Mouse (Mus musculus) heart, postnatal 25 days (tissue): ENCODE results near the gene Acat3. TPM values are rescaled to one million over a fixed set of nuclear protein-coding genes. Genes with fewer than 3 reads are reported as not detected.
A peak's percentile ranks its signal among the peaks of the same experiment; 100 is the strongest.

Experiments used
- DNase-seq: peaks from one replicate; pipeline ENCODE4 v3.0.0; 2022; ENCODE audit warnings: low spot score
- intact Hi-C: fragments of 180-260 bp; cut with DNase I; formaldehyde crosslinking; loops from one replicate; pipeline ENCODE4 v1.15.1; 2025
- total RNA-seq, 2 experiments: library from RNA; stranded (reverse); gene quantifications; 2 replicates each; pipeline ENCODE4 v1.2.3; 2021

The Acat3 gene
- total RNA-seq, 2 experiments from 2014 or later = not detected

DNA sequence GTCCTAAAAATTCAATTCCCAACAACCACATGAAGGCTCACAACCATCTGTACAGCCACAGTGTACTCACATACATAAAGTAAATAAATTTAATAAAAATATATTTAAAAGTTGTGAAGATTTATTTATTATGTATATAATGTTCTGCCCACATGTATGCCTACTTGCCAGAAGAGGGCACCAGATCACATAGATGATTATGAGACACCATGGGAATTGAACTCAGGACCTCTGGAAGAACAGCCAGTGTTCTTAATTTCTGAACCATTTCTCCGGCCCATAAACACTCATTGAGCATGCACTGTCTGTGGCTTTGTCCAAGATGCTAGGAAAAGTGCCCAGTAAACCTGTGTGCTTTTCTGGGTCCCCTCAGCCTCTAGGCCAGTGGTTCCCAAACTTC is 59.2 kb downstream of the Acat3 start:
- intact Hi-C loops = loop anchor here (2.0 kb wide), 1 partner anchor 116 kb away; no protein-coding TSS in a partner anchor
- no peak for DNase-seq

DNA sequence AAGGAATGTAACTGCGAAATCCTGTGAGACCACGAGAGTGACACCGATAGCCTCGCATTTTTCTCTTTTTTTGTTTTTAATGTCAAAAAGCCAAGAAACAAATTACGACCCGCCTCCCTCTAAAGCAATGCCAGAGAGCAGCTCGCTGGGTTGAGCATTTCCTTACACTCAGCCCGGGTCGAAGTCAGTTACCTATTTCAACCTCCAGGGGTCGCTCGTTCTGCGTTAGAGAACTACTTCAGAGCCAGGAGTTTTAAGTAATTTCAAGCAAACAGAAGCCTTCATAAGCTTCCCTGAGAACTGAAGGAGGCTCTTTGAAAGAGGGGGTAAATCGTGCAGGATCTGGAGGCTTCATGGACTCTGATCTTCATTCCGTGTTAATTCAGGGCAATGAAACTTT is 60.2 kb downstream of the Acat3 start:
- intact Hi-C loops = loop anchor here (2.0 kb wide), 1 partner anchor 117 kb away; no protein-coding TSS in a partner anchor
- DNase-seq = peak; percentile 57

- DNase-seq = no peak
- intact Hi-C loops = loop anchor here (5.0 kb wide), 1 partner anchor 137 kb away; no protein-coding TSS in a partner anchor
These were observed 64.7 kb downstream of the Acat3 start, which contains the start of gene Mrgprh for GRCm38 (mm10) chr17:12875734-12876133. Gene Mrgprh (plus strand): TSS chr17:12876034.

Other genes starting within 250 kb of the Acat3 start
- 100 to 1,000 TPM in 1 of 2 experiments, 10 to 100 TPM in 1; 99.0 to 108 TPM for gene Igf2r, start 170.9 kb downstream of the Acat3 start, total RNA-seq
- gene Mas1, start 72.5 kb downstream of the Acat3 start, total RNA-seq = 1 to 10 TPM in 1 of 2 experiments, under 1 TPM in 1; 0.42 to 1.8 TPM
- 1 to 10 TPM; 5.3 to 5.4 TPM for gene Mrgprh, start 64.6 kb downstream of the Acat3 start, total RNA-seq
- gene Pnldc1, start 30.4 kb downstream of the Acat3 start, total RNA-seq = under 1 TPM; 0.42 to 0.55 TPM
- 100 to 1,000 TPM; 200 to 213 TPM for gene Tcp1, start 24.9 kb downstream of the Acat3 start, total RNA-seq
- gene Mrpl18, start 24.3 kb downstream of the Acat3 start, total RNA-seq = 100 to 1,000 TPM; 157 to 175 TPM
- gene Acat2, start 20.1 kb upstream of the Acat3 start, total RNA-seq = 1 to 10 TPM; 6.1 to 7.1 TPM
- 10 to 100 TPM; 31.7 to 35.6 TPM for gene Wtap, start 53.6 kb upstream of the Acat3 start, total RNA-seq
- 1,000 to 10,000 TPM; 1,092 to 1,104 TPM for gene Sod2, start 66.2 kb upstream of the Acat3 start, total RNA-seq
- under 1 TPM in 1 of 2 experiments, not detected in 1; 0.22 TPM for gene Gpr31b, start 111.7 kb upstream of the Acat3 start, total RNA-seq
- gene Tcp10b, start 120.5 kb upstream of the Acat3 start, total RNA-seq = under 1 TPM in 1 of 2 experiments, not detected in 1; 0.26 TPM
- gene Unc93a, start 191.2 kb upstream of the Acat3 start, total RNA-seq = not detected